Mouse (Mus musculus): ENCODE measurements around the gene Poldip2. TPM values are rescaled to one million over a fixed set of nuclear protein-coding genes. Genes with fewer than 3 reads are reported as not detected.

Gene Poldip2
- polyA plus RNA-seq, 1 experiment from 2014 or later: 96.6 TPM

- H3K9me3 ChIP-seq (ENCODE audit: low read length): no peaks in the 10 kb centered on the region
- H3K4me2 ChIP-seq (ENCODE audit: low read depth, low read length): no peak overlapping the region
- peak; percentile 90 for TF ChIP-seq CTCF (IDR thresholded peaks at IDR 0.05; ENCODE audit: low read depth)
- TF ChIP-seq EP300 (IDR thresholded peaks at IDR 0.05; ENCODE audit: low read depth): no peak
- no peak overlapping the region for H3K4me3 ChIP-seq (ENCODE audit: low read depth, low read length)
- under 1% methylated on average over 8 of the region's 8 CpGs for WGBS (ENCODE audit: insufficient replicate concordance)
- ATAC-seq: peak; percentile 17; the same call in 1 of the 2 replicates
- H3K27ac ChIP-seq (ENCODE audit: low read depth): no peak overlapping the region
- DNase-seq: peak; percentile 81
- no peaks in the 10 kb centered on the region for H3K36me3 ChIP-seq (replicated peaks; ENCODE audit: insufficient read depth, low read length)
- H3K4me1 ChIP-seq (ENCODE audit: insufficient read depth): no peaks in the 10 kb centered on the region
- no peak overlapping the region for H3K9ac ChIP-seq (replicated peaks)
- peaks cover 52% of the 10 kb centered on the region for H3K27me3 ChIP-seq (ENCODE audit: insufficient read depth, low read length)
Measured at GRCm38 (mm10) chr11:78488168-78488567, 23.8 kb upstream of the Poldip2 start.

GRCm38 (mm10) chr11:78490781-78491241 lies 21.2 kb upstream of the Poldip2 start:
- WGBS (ENCODE audit: insufficient replicate concordance): 10% methylated on average over 41 of the region's 48 CpGs
- peak overlapping the region; percentile 24; the same call in 1 of the 2 replicates for H3K4me3 ChIP-seq (ENCODE audit: low read depth, low read length)

GRCm38 (mm10) chr11:78495904-78496303 lies 16.1 kb upstream of the Poldip2 start:
- no peak for TF ChIP-seq EP300 (IDR thresholded peaks at IDR 0.05; ENCODE audit: low read depth)
- DNase-seq (peak; percentile 55), ATAC-seq (no peak)
- Histone ChIP-seq H3K4me3 (ENCODE audit: low read depth, low read length) (no peak overlapping the region), H3K36me3 (replicated peaks; ENCODE audit: insufficient read depth, low read length) (no peaks in the 10 kb centered on the region), H3K27me3 (ENCODE audit: insufficient read depth, low read length) (peaks cover 38% of the 10 kb centered on the region), H3K4me1 (ENCODE audit: insufficient read depth) (peaks cover 17% of the 10 kb centered on the region), H3K27ac (ENCODE audit: low read depth) (no peak overlapping the region), H3K9ac (replicated peaks) (no peak overlapping the region), H3K9me3 (ENCODE audit: low read length) (no peaks in the 10 kb centered on the region), H3K4me2 (ENCODE audit: low read depth, low read length) (no peak overlapping the region)
- 2% methylated on average over 6 of the region's 6 CpGs for WGBS (ENCODE audit: insufficient replicate concordance)

More at GRCm38 (mm10) chr11:78490781-78491241, 21.2 kb upstream of the Poldip2 start:
- ATAC-seq (peak; percentile 33; the same call in 1 of the 2 replicates), DNase-seq (peak; percentile 36)
- Histone ChIP-seq H3K36me3 (replicated peaks; ENCODE audit: insufficient read depth, low read length) (no peaks in the 10 kb centered on the region), H3K27me3 (ENCODE audit: insufficient read depth, low read length) (peaks cover 60% of the 10 kb centered on the region), H3K4me1 (ENCODE audit: insufficient read depth) (no peaks in the 10 kb centered on the region), H3K9me3 (ENCODE audit: low read length) (no peaks in the 10 kb centered on the region), H3K27ac (ENCODE audit: low read depth) (no peak overlapping the region), H3K9ac (replicated peaks) (no peak overlapping the region), H3K4me2 (ENCODE audit: low read depth, low read length) (peak overlapping the region; percentile 48)
- peak; percentile 43 for TF ChIP-seq CTCF (IDR thresholded peaks at IDR 0.05; ENCODE audit: low read depth)
- TF ChIP-seq EP300 (IDR thresholded peaks at IDR 0.05; ENCODE audit: low read depth): no peak

GRCm38 (mm10) chr11:78497071-78497541 lies 14.9 kb upstream of the Poldip2 start:
- Histone ChIP-seq H3K4me1 (ENCODE audit: insufficient read depth) (peaks cover 18% of the 10 kb centered on the region), H3K27ac (ENCODE audit: low read depth) (no peak overlapping the region), H3K9ac (replicated peaks) (no peak overlapping the region), H3K4me2 (ENCODE audit: low read depth, low read length) (peak overlapping the region; percentile 78), H3K36me3 (replicated peaks; ENCODE audit: insufficient read depth, low read length) (no peaks in the 10 kb centered on the region), H3K9me3 (ENCODE audit: low read length) (no peaks in the 10 kb centered on the region), H3K27me3 (ENCODE audit: insufficient read depth, low read length) (peaks cover 28% of the 10 kb centered on the region), H3K4me3 (ENCODE audit: low read depth, low read length) (peak overlapping the region; percentile 51)
- ATAC-seq (no peak), DNase-seq (peak; percentile 31)
- 1% methylated on average over 44 of the region's 44 CpGs for WGBS (ENCODE audit: insufficient replicate concordance)
- TF ChIP-seq EP300 (IDR thresholded peaks at IDR 0.05; ENCODE audit: low read depth) (no peak), CTCF (IDR thresholded peaks at IDR 0.05; ENCODE audit: low read depth) (no peak)

- peak within 1 kb of the TSS; percentile 53 for H3K4me3 ChIP-seq (ENCODE audit: low read depth, low read length)
- peak; percentile 96 for DNase-seq
- H3K4me1 ChIP-seq (ENCODE audit: insufficient read depth): peaks cover 20% of the 10 kb centered on the region
- H3K27ac ChIP-seq (ENCODE audit: low read depth): peak within 1 kb of the TSS; percentile 86
- H3K9me3 ChIP-seq (ENCODE audit: low read length): no peaks in the 10 kb centered on the region
- peak; percentile 76 for ATAC-seq
- H3K36me3 ChIP-seq (replicated peaks; ENCODE audit: insufficient read depth, low read length): no peaks in the 10 kb centered on the region
- peak within 1 kb of the TSS; percentile 78 for H3K4me2 ChIP-seq (ENCODE audit: low read depth, low read length)
- peak within 1 kb of the TSS; percentile 26; the same call in 1 of the 2 replicates for H3K9ac ChIP-seq (replicated peaks)
- peaks cover 28% of the 10 kb centered on the region for H3K27me3 ChIP-seq (ENCODE audit: insufficient read depth, low read length)
- TF ChIP-seq CTCF (IDR thresholded peaks at IDR 0.05; ENCODE audit: low read depth) (no peak), EP300 (IDR thresholded peaks at IDR 0.05; ENCODE audit: low read depth) (no peak)
- WGBS (ENCODE audit: insufficient replicate concordance): 3% methylated on average over 36 of the region's 36 CpGs
Measured at GRCm38 (mm10) chr11:78497544-78498522, 14.2 kb upstream of the Poldip2 start, which contains the start of gene Sarm1. Gene Sarm1, minus strand, starts transcription at chr11:78497754.

GRCm38 (mm10) chr11:78499004-78499403 lies 13.0 kb upstream of the Poldip2 start, which contains the start of gene Vtn:
Gene Vtn, plus strand, starts transcription at chr11:78499091.
- H3K9ac ChIP-seq (replicated peaks): peak within 1 kb of the TSS; percentile 59
- H3K4me3 ChIP-seq (ENCODE audit: low read depth, low read length): peak within 1 kb of the TSS; percentile 53
- peak; percentile 46 for ATAC-seq
- DNase-seq: peak; percentile 55
- H3K27me3 ChIP-seq (ENCODE audit: insufficient read depth, low read length): peaks cover 28% of the 10 kb centered on the region
- peak within 1 kb of the TSS; percentile 86 for H3K27ac ChIP-seq (ENCODE audit: low read depth)
- WGBS (ENCODE audit: insufficient replicate concordance): 42% methylated on average over 7 of the region's 7 CpGs
- no peaks in the 10 kb centered on the region for H3K36me3 ChIP-seq (replicated peaks; ENCODE audit: insufficient read depth, low read length)
- H3K4me1 ChIP-seq (ENCODE audit: insufficient read depth): peaks cover 23% of the 10 kb centered on the region
- H3K4me2 ChIP-seq (ENCODE audit: low read depth, low read length): peak within 1 kb of the TSS; percentile 78
- TF ChIP-seq CTCF (IDR thresholded peaks at IDR 0.05; ENCODE audit: low read depth) (no peak), EP300 (IDR thresholded peaks at IDR 0.05; ENCODE audit: low read depth) (no peak)
- H3K9me3 ChIP-seq (ENCODE audit: low read length): no peaks in the 10 kb centered on the region

All from liver, postnatal 0 days (tissue).